Mouse (Mus musculus): Measurements from ENCODE around the gene Deup1.

Gene Deup1

DNA sequence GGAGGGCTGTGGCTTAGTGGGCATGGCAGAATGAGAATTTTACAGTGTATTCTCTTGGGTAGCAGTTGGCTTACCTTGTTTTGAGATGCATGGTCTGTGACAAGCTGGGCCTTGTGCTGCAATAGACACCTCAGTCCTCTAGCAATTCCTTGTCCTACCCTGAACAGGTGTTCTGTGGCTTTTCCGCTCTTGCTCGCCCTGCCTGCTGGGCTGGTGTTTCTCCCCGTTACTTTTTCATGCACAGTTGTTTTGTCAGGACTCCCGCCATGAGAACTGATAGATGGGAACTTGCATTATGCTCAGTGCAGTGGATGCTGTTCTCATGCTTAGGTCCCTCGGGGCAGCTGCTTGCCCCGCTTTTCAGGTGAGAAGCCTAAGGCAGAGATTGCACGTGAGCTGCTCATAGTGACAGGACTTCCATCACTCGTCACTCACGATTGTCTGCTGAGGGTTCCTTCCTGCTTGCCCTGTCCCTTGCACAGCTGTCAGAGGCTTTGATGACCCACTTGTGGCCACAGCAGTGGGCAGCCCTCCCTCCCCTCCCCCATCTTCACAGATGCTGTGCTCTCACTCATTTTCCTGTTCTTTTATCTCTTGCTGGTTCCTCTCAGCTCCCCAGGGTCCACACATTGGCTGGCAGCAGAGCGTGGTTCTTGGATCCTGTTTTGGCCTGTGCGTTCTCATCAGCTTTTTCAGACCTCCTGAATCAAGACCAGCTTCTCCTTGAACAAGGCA lies 94.2 kb downstream of the Deup1 start:
- no peak for DNase-seq (ENCODE audit: low read depth, low spot score)

GRCm38 (mm10) chr9:15531204-15531603 lies 96.5 kb downstream of the Deup1 start:
- DNase-seq (ENCODE audit: low read depth, low spot score): no peak

DNA sequence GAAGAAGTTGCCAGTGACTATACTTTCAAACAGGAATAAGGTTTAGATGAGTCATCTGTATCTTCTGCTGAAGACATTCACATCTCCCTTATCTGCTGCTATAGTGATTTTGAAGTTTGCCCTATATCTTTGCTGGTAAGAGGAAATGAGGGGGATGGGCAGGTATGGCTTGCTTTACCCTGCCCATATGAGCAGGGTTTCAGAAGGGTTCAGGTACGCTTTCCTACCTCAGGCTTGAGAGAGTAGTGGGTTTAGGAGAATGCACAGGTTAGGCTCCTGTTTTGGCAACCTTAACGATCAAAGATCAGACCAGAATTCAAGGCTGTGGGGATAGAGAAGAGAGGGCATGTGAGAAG lies 97.8 kb downstream of the Deup1 start:
- no peak for DNase-seq (ENCODE audit: low read depth, low spot score)

- DNase-seq (ENCODE audit: low read depth, low spot score): no peak
Measured at GRCm38 (mm10) chr9:15529275-15529964, 98.3 kb downstream of the Deup1 start.

- no peak for DNase-seq (ENCODE audit: low read depth, low spot score)
Measured at GRCm38 (mm10) chr9:15528368-15528767, 99.4 kb downstream of the Deup1 start.

- DNase-seq (ENCODE audit: low read depth, low spot score): no peak
Measured at GRCm38 (mm10) chr9:15527846-15528245, 99.9 kb downstream of the Deup1 start.

DNA sequence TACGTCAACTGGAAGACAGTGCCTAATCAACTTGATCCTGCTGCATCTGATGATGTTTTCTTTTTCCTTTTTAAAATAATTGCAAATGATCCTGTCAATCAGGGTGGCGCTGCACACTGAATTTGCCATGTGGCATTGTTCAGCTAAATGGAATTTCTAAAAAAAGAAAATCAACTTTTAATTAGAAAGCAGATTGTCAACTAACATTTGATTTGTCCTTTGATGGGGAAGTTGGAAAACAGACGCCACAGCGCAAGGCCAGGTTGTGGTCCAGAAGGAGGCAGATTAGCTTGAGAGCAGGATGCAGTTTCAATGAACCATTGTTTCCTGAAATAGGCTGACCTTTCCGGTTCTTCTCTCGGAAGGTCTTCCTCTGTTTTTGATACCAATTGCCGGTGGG lies 101.2 kb downstream of the Deup1 start:
- no peak for DNase-seq (ENCODE audit: low read depth, low spot score)

- DNase-seq (ENCODE audit: low read depth, low spot score): no peak
Measured at GRCm38 (mm10) chr9:15525246-15525645, 102.5 kb downstream of the Deup1 start.

DNA sequence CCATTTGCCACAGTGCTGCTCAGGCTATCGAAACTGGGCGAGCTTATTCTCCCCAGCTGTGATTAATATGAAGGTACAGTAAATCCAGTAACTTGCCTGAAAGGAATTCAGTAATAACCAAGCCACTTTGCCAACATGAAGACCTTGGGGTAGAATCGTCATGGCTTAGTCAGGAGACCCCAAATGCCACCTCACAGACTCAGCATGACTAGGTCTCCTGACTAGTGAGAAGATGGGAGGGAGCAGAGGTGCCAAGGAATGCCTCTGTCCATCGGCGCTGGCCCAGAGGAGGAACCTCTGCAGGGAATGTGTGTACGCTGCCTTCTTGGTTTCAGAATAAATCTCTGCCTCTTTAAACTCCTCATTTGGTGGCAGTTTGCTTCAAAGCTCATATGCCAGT lies 104.1 kb downstream of the Deup1 start:
- DNase-seq (ENCODE audit: low read depth, low spot score): no peak

DNA sequence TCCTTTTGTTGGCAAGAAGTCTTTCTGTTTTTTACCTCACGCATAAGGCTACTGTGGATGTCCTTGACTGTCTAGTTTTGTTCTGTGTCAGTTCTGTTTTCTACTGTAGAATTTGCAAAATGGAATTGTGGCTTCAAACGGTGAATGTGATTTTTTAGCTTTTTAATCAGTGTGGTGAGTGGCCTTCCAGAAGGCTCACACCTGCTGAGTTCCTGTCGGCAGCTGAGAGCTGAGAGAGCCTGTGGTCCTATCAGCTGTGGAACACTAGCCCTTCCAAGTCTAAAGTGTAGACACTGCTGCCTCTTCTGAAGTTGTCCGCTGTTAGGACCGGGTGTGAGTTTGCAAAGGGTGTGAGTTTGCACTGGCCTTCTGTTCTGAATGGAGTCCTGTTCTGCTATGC lies 104.8 kb downstream of the Deup1 start:
- no peak for DNase-seq (ENCODE audit: low read depth, low spot score)

GRCm38 (mm10) chr9:15522348-15522747 lies 105.4 kb downstream of the Deup1 start:
- no peak for DNase-seq (ENCODE audit: low read depth, low spot score)

- DNase-seq (ENCODE audit: low read depth, low spot score): no peak
Measured at GRCm38 (mm10) chr9:15517979-15518378, 109.8 kb downstream of the Deup1 start.

- DNase-seq (ENCODE audit: low read depth, low spot score): no peak
Measured at GRCm38 (mm10) chr9:15516007-15516406, 111.7 kb downstream of the Deup1 start.

DNA sequence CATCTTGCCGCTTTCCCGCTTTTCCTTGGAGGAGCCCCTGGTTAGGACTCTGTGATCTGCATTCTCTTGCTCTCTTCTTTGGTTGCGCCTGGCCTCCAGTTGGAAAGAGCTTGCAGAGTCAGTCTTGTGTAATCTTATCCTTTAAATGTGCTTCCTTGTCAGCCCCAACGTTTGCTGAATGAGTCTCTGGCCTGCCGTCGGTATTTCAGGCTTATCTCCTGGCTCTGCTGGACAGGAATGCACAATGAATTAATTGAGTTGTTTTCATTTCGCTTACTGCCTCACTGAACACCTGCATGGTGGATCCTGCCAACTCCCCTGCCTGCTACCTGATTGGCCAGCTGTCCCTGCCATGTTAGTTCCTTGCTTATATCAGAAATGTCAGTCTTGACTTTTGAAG lies 114.8 kb downstream of the Deup1 start:
- no peak for DNase-seq (ENCODE audit: low read depth, low spot score)

- no peak for DNase-seq (ENCODE audit: low read depth, low spot score)
Measured at GRCm38 (mm10) chr9:15510557-15511310, 117.0 kb downstream of the Deup1 start.

Measured in retina, adult 2 months (tissue).